Mouse (Mus musculus): ENCODE data around the gene Gm4871. TPM values are rescaled to one million over a fixed set of nuclear protein-coding genes. Genes with fewer than 3 reads are reported as not detected.
"Not testable (repeated sequence)": the region's sequence is repeated elsewhere in the genome, so short reads cannot be mapped to it uniquely, and the experiment has no call there.

The Gm4871 gene
- polyA plus RNA-seq, 1 experiment from 2014 or later: not detected

DNA sequence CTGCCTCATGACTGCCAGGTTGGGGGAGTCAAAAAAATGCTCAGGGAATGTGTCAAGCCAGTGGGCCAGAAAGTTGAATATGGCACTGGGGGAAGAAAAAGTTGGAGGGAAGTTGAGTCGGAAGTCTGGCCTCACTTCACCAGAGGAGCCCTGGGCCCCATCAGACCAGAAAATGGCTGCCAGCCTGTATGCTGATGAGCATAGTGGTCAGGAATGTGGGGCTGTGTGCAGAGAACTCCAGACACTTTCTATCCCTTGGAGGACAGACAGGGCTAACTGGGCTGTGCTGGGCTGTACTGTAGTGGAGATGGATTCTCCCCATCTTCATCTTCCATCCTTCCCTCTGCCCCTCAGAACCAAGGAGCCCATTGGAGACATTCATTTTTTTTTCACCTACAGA is 2.1 kb downstream of the Gm4871 start:
- not testable (repeated sequence) for DNase-seq (ENCODE audit: low spot score); H3K27me3 ChIP-seq (ENCODE audit: low read depth, poor library complexity, severe bottlenecking); H3K9me3 ChIP-seq (replicated peaks); H3K4me3 ChIP-seq; H3K4me1 ChIP-seq; H3K27ac ChIP-seq; H3K36me3 ChIP-seq
- WGBS: 89% methylated on average over 1 of the region's 1 CpGs

DNA sequence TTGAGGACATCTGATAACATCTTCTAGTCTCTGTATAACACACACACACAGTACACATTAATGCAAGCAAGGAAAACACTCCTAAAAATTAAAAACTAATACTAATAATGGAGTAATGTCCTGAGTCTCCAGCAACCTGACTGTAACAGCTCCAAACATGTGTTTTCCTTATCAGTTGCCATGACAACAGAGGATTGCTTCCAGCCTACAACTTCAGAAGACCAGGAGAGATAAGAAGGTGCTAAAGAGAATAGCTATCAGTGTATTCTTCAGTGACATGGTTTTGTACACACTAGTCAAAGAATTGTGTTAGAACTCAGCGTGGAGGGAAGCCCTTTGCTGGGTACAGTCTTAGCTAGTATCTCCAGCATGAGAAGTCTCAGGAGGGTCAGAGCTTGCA is 11.8 kb downstream of the Gm4871 start:
- H3K27me3 ChIP-seq (ENCODE audit: low read depth, poor library complexity, severe bottlenecking); H3K4me1 ChIP-seq; H3K4me3 ChIP-seq; H3K9me3 ChIP-seq (replicated peaks); H3K27ac ChIP-seq; DNase-seq (ENCODE audit: low spot score); H3K36me3 ChIP-seq: not testable (repeated sequence)
- 77% methylated on average over 1 of the region's 1 CpGs for WGBS

DNA sequence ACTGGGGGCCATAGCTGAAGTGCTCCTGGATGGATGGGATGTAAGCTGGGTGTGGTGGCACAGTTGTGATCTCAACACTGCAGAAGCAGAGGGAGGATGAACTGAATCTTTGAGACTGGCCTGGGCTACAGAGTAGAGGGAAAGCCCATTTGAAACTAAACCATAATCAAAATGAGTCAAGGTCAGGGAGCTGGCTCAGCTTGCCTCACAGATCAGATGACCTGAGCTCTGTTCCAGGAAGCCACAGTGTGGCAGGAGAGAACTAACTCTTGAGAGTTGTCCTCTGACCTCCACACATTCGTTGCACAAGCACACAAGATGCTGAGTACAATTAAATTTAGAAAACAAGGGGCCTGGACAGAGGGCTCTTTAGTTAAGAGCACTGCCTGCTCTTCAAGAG is 12.3 kb downstream of the Gm4871 start:
- not testable (repeated sequence) for H3K36me3 ChIP-seq; DNase-seq (ENCODE audit: low spot score); H3K27me3 ChIP-seq (ENCODE audit: low read depth, poor library complexity, severe bottlenecking); H3K4me3 ChIP-seq; H3K9me3 ChIP-seq (replicated peaks); H3K27ac ChIP-seq; H3K4me1 ChIP-seq
- 49% methylated on average over 1 of the region's 1 CpGs for WGBS

DNA sequence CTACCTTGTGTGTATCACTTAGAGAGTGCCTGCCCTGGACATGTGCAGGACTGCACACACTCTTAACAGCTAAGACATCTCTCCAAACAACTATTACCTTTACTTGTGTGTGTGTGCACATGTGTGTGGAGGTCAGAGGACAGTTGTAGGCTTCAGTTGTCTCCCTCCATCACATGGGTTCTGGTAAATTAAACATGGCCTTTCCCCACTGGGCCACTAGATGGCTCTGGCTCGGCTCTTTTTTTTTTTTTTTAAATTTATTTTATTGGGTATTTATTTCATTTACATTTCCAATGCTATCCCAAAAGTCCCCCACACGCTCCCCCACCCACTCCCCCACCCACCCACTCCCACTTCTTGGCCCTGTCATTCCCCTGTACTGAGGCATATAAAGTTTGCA is 15.8 kb downstream of the Gm4871 start:
- H3K27me3 ChIP-seq (ENCODE audit: low read depth, poor library complexity, severe bottlenecking); DNase-seq (ENCODE audit: low spot score); H3K27ac ChIP-seq; H3K4me3 ChIP-seq; H3K9me3 ChIP-seq (replicated peaks); H3K36me3 ChIP-seq: not testable (repeated sequence)
- WGBS: 20% methylated on average over 2 of the region's 2 CpGs
- peaks cover 13% of the 10 kb centered on the region; the same call in 1 of the 2 replicates for H3K4me1 ChIP-seq

DNA sequence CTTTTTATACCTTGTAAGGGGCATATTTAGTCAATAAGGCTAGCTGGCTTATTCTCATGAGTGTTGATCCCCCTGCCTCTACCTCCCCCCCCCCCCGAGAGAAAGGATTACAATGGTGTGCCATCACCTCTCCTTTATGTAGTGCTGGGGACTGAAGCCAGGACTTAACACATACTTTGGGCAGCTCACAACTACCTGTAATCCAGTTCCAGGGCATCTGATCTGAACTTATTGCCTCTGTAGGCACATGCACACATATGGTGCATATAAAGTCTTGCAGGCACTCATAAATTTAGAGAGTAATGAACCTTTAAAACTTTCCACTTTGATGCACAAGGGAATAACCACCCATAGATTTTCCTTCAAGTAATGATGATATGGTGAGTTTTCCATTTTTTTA is 18.3 kb downstream of the Gm4871 start:
- DNase-seq (ENCODE audit: low spot score): no peak
- Histone ChIP-seq H3K4me1 (peaks cover 18% of the 10 kb centered on the region), H3K4me3 (no peak overlapping the region), H3K27ac (no peak overlapping the region), H3K27me3 (ENCODE audit: low read depth, poor library complexity, severe bottlenecking) (no peaks in the 10 kb centered on the region), H3K36me3 (no peaks in the 10 kb centered on the region), H3K9me3 (replicated peaks) (no peaks in the 10 kb centered on the region)
- 70% methylated on average over 1 of the region's 1 CpGs for WGBS

DNA sequence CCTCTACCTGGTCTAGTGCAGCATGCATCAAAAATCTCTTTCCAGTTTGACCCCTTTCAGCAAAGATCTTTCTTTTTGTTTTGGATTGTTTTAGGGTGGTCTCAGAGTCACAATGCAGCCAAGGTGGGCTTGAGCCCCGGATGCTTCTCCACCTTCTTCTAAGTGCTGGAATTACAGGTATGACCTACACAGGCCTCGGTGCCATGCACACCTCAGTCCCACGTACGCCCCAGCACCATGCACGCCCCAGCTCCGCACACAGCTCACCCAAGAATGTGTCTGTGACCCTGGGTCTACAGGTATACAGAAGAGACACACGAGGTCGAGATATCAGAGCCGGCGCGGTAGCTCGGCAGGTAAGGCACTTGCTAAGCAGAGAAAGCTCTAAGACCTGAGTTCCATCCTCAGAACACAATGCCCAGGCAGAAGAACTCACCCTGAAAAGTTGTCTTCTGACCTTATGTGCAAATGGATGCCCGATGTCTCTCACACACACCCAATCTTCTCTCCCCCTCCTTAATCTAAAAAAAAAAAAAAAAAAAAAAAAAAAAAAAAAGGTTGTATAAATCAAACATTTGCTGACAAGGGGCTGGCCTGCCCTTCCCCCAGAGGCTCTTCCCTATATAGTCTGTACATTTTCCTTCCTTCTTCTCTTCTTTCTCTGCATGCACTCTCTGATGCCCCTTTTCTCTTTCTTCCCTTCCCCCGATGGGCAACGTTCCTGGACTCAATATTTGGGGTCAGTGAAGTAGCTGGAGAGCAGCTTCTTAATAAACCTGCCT is 23.5 kb downstream of the Gm4871 start:
- DNase-seq (ENCODE audit: low spot score): no peak
- Histone ChIP-seq H3K4me3 (no peak overlapping the region), H3K4me1 (peaks cover 8% of the 10 kb centered on the region), H3K36me3 (no peaks in the 10 kb centered on the region), H3K9me3 (replicated peaks) (no peaks in the 10 kb centered on the region), H3K27me3 (ENCODE audit: low read depth, poor library complexity, severe bottlenecking) (no peaks in the 10 kb centered on the region), H3K27ac (no peak overlapping the region)
- WGBS: 91% methylated on average over 15 of the region's 15 CpGs

DNA sequence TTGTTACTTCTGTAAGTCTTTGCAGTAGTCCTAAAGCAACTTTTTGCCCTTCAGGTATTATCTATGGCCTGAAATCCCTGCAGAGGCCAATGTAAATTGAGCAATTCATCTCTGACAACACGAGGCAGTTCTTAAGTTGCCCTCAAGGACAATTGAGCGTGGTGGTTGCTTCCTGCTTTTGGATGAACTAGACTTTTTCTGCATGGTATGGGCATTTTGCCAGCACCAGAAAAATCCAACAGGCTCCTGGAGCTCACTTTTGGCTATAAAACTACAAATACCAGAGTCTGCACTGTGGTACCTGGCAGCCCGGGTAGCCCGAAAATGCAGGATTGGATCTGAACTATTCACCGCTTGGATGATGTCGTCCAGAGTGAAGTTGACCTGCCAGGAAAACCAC is 27.0 kb downstream of the Gm4871 start:
- DNase-seq (ENCODE audit: low spot score): no peak
- WGBS: 87% methylated on average over 6 of the region's 6 CpGs
- H3K9me3 ChIP-seq (replicated peaks): no peaks in the 10 kb centered on the region
- no peak overlapping the region for H3K27ac ChIP-seq
- no peaks in the 10 kb centered on the region for H3K27me3 ChIP-seq (ENCODE audit: low read depth, poor library complexity, severe bottlenecking)
- no peaks in the 10 kb centered on the region for H3K36me3 ChIP-seq
- peaks cover 4% of the 10 kb centered on the region for H3K4me1 ChIP-seq
- no peak overlapping the region for H3K4me3 ChIP-seq

DNA sequence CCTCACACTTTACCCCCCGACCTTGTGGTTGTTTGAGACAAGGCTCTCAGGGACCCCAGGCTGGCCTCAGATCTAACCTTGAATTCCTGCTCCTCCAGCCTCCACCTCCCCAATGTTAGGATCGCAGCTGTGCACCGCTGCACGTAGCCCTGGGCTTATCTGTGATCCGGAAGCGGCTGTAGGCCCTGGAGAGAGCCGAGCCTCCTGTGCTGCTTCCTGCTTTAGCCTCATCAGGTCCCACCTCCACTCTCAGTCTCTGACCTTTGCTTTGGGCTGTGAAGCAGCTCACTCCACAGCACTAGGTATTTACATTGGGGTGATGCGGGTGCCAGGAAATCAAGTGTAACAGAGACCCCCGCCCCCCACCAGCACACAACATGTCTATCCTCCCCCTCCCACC is 28.1 kb downstream of the Gm4871 start:
- 89% methylated on average over 9 of the region's 9 CpGs for WGBS
- Histone ChIP-seq H3K4me3 (no peak overlapping the region), H3K27ac (no peak overlapping the region), H3K9me3 (replicated peaks) (no peaks in the 10 kb centered on the region), H3K36me3 (no peaks in the 10 kb centered on the region), H3K27me3 (ENCODE audit: low read depth, poor library complexity, severe bottlenecking) (no peaks in the 10 kb centered on the region), H3K4me1 (no peaks in the 10 kb centered on the region)
- DNase-seq (ENCODE audit: low spot score): no peak

DNA sequence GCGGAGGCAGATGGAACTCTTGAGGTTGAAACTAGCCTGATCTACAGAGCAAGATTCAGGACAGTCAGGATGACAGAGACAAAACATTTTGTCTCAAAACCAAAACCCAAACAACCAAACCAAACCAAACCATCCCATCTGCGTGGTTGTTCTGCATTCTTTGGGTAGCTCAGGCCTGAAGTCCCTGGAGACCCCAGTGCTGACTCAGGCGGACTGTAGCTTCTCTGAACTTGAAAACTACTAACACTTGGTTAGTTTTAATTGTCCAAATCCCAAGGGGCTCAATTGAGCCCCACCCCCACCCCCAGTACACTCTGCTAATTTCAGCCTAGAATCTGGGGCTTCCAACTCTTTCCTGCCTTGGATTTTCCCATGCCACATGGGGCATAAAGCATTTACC is 29.2 kb downstream of the Gm4871 start:
- Histone ChIP-seq H3K36me3 (no peaks in the 10 kb centered on the region), H3K9me3 (replicated peaks) (no peaks in the 10 kb centered on the region), H3K4me3 (no peak overlapping the region), H3K27ac (no peak overlapping the region), H3K27me3 (ENCODE audit: low read depth, poor library complexity, severe bottlenecking) (no peaks in the 10 kb centered on the region), H3K4me1 (no peaks in the 10 kb centered on the region)
- no peak for DNase-seq (ENCODE audit: low spot score)
- WGBS: 83% methylated on average over 3 of the region's 3 CpGs

DNA sequence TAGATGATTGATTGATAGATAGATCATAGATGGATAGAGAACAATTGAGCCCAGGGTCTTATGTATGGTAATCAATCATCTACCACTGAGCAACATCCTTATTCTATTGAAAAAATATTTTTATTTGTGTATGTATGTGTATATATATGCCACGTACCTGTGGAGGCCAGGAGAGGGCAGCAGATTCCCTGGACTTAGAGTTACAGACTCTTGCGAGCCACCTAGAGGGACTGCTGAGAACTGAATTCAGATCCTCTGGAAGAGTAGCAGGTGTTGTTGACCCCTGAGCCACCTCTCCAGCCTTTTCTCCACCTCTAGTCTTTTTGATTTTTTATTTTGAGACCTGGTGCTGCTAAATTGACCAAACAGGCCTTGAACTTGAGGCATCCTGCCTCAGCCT is 34.1 kb downstream of the Gm4871 start:
- H3K27ac ChIP-seq: no peak overlapping the region
- H3K9me3 ChIP-seq (replicated peaks): no peaks in the 10 kb centered on the region
- no peaks in the 10 kb centered on the region for H3K36me3 ChIP-seq
- no peaks in the 10 kb centered on the region for H3K27me3 ChIP-seq (ENCODE audit: low read depth, poor library complexity, severe bottlenecking)
- no peaks in the 10 kb centered on the region for H3K4me1 ChIP-seq
- 26% methylated on average over 2 of the region's 2 CpGs for WGBS
- H3K4me3 ChIP-seq: no peak overlapping the region
- no peak for DNase-seq (ENCODE audit: low spot score)

DNA sequence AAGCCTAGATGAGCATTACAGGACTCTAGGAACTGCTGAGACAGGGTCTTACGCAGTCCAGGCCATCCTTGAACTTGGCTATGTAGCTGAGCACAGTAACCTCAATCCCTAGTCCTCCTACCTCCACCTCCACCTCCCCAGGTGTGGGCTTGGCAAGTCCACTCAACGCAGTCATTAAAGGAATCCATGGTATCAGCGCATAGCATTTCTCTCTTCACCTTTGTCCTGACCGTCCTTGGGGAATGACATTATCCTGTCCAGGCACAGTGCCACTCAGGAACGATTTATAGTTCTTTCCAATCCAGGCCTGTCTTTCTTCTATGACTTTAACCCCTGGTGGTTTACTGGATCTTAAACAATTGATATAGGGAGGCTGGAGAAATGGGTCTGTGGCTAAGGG is 42.1 kb downstream of the Gm4871 start:
- no peak for DNase-seq (ENCODE audit: low spot score)
- no peak overlapping the region for H3K4me3 ChIP-seq
- H3K27ac ChIP-seq: no peak overlapping the region
- peaks cover 11% of the 10 kb centered on the region for H3K4me1 ChIP-seq
- H3K27me3 ChIP-seq (ENCODE audit: low read depth, poor library complexity, severe bottlenecking): no peaks in the 10 kb centered on the region
- no peaks in the 10 kb centered on the region for H3K36me3 ChIP-seq
- WGBS: 82% methylated on average over 5 of the region's 5 CpGs
- no peaks in the 10 kb centered on the region for H3K9me3 ChIP-seq (replicated peaks)

DNA sequence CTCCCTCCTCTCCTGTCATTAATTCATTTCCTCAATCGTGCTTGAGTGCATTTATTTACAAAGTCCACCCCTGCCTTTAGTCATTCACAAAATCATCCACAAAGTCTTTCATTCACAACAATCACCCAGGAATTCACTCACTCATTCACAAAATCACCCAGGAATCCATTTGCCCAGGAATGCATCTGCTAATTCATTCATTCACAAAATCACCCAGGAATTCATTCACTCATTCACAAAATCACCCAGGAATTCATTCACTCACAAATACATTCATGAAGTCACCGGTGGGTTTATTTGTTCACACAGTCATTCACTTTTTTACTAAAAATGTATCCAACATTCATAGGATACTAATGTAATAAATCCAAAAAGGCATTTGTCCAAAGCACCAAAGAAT is 42.5 kb downstream of the Gm4871 start:
- peaks cover 11% of the 10 kb centered on the region for H3K4me1 ChIP-seq
- DNase-seq (ENCODE audit: low spot score): no peak
- 82% methylated on average over 2 of the region's 2 CpGs for WGBS

DNA sequence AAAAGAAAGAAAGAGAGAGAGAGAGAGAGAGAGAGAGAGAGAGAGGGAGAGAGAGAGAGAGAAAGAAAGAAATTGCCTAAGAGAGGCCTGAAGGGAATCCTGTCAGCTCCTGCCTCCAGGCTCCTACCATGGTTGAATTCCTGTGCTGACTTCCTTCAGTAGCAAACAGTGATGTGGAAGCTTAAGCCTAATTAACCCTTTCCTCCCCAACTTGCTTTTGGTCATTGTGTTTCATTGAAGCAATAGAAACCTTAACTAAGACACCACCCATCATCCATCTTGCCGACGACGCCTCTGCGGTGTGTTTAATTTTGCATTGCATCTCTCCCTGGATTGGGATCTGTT is 43.5 kb downstream of the Gm4871 start:
- Histone ChIP-seq H3K4me1 (peaks cover 11% of the 10 kb centered on the region), H3K36me3 (no peaks in the 10 kb centered on the region), H3K4me3 (no peak overlapping the region), H3K9me3 (replicated peaks) (no peaks in the 10 kb centered on the region), H3K27me3 (ENCODE audit: low read depth, poor library complexity, severe bottlenecking) (no peaks in the 10 kb centered on the region), H3K27ac (no peak overlapping the region)
- 84% methylated on average over 4 of the region's 4 CpGs for WGBS
- DNase-seq (ENCODE audit: low spot score): no peak

More for the DNA sequence above, 42.5 kb downstream of the Gm4871 start:
- no peak overlapping the region for H3K4me3 ChIP-seq
- no peaks in the 10 kb centered on the region for H3K27me3 ChIP-seq (ENCODE audit: low read depth, poor library complexity, severe bottlenecking)
- H3K36me3 ChIP-seq: no peaks in the 10 kb centered on the region
- no peaks in the 10 kb centered on the region for H3K9me3 ChIP-seq (replicated peaks)
- H3K27ac ChIP-seq: no peak overlapping the region
